Mouse (Mus musculus) lung, adult 2 months (tissue): ENCODE data around the gene Olfr165.
"Not testable (repeated sequence)": the region's sequence is repeated elsewhere in the genome, so short reads cannot be mapped to it uniquely, and the experiment has no call there.

ENCODE experiments used
- CTCF ChIP-seq: fragments of 200-500 bp; IDR thresholded peaks from 2 replicates; pipeline ENCODE4 v1.5.1; 2011; ENCODE audit warnings: mild to moderate bottlenecking, low read length, control low read depth; ENCODE audit not compliant: insufficient read depth
- POLR2A ChIP-seq: fragments of 200-500 bp; IDR thresholded peaks from 2 replicates; pipeline ENCODE4 v1.6.1; 2011; ENCODE audit warnings: low read depth, mild to moderate bottlenecking, control low read depth, low read length, borderline replicate concordance; ENCODE audit errors: extremely low read depth

- not testable (repeated sequence) for TF ChIP-seq POLR2A, CTCF
Measured at GRCm38 (mm10) chr16:19458741-19459140, 35.8 kb upstream of the Olfr165 start.
